Mouse (Mus musculus) heart, embryonic 14.5 days (tissue): ENCODE data around the gene Skil. TPM values are rescaled to one million over a fixed set of nuclear protein-coding genes. Genes with fewer than 3 reads are reported as not detected.
A peak's percentile ranks its signal among the peaks of the same experiment; 100 is the strongest.

Experiments
- ATAC-seq: fragments of 200-750 bp; cut with Nextera tagmentation; 2 replicates; pipeline ENCODE4 v1.8.0; 2017; ENCODE audit warnings: low read depth, moderate TSS enrichment; ENCODE audit not compliant: insufficient number of reproducible peaks, insufficient read depth, low FRiP score
- H3K27ac ChIP-seq, 2 experiments: fragments of 200-500 bp in 1 of 2; fragments of 300-500 bp in 1 of 2; sonication (generic) in 1 of 2; replicated peaks in 1 of 2; 2 replicates each; pipeline ENCODE4 v1.5.1; 2012 to 2014; ENCODE audit warnings: low read depth in 2 of 2, low read length in 2 of 2, control low read depth in 1 of 2, mild to moderate bottlenecking in 1 of 2, mixed read lengths in 1 of 2; ENCODE audit not compliant: control insufficient read depth in 1 of 2, insufficient read depth in 1 of 2
- H3K27me3 ChIP-seq: fragments of 300-500 bp; sonication (generic); 2 replicates; pipeline ENCODE4 v1.6.1; 2014; ENCODE audit warnings: mild to moderate bottlenecking, low read length, control low read depth; ENCODE audit not compliant: control insufficient read depth, insufficient read depth
- H3K36me3 ChIP-seq: fragments of 300-500 bp; sonication (generic); 2 replicates; pipeline ENCODE4 v1.6.1; 2014; ENCODE audit warnings: mild to moderate bottlenecking, control low read depth, low read length, mixed read lengths; ENCODE audit not compliant: control insufficient read depth, insufficient read depth
- H3K4me1 ChIP-seq, 2 experiments: fragments of 200-500 bp in 1 of 2; fragments of 300-500 bp in 1 of 2; sonication (generic) in 1 of 2; 2 replicates each; pipeline ENCODE4 v1.6.1; 2012 to 2014; ENCODE audit warnings: low read length in 2 of 2, control low read depth in 1 of 2, mixed read lengths in 1 of 2; ENCODE audit not compliant: control insufficient read depth in 2 of 2, insufficient read depth in 2 of 2
- H3K4me2 ChIP-seq: fragments of 300-500 bp; sonication (generic); 2 replicates; pipeline ENCODE4 v1.6.1; 2014; ENCODE audit warnings: mild to moderate bottlenecking, low read length
- H3K4me3 ChIP-seq, 2 experiments: fragments of 200-500 bp in 1 of 2; fragments of 300-500 bp in 1 of 2; sonication (generic) in 1 of 2; 2 replicates each; pipeline ENCODE4 v1.5.1; 2012 to 2014; ENCODE audit warnings: low read length in 2 of 2, mild to moderate bottlenecking in 2 of 2, control low read depth in 1 of 2, low read depth in 1 of 2, moderate library complexity in 1 of 2; ENCODE audit not compliant: control insufficient read depth in 1 of 2, insufficient read depth in 1 of 2
- H3K9ac ChIP-seq: fragments of 300-500 bp; sonication (generic); 2 replicates; pipeline ENCODE4 v1.6.1; 2014; ENCODE audit warnings: mild to moderate bottlenecking, low read length
- H3K9me3 ChIP-seq: fragments of 300-500 bp; sonication (generic); 2 replicates; pipeline ENCODE4 v1.6.1; 2016; ENCODE audit warnings: low read length, control low read depth; ENCODE audit not compliant: control insufficient read depth
- WGBS: fragments of 180-500 bp; shearing (Covaris S2); extraction: QIAGEN DNeasy Blood & Tissue Kit; methylation state at CpG from one replicate; pipeline ENCODE4 v1.1.7; 2014; 5-methylcytosine and 5-hydroxymethylcytosine counted together
- polyA plus RNA-seq: library from polyadenylated mRNA; unstranded; fragments of >200 nt; fragmentation: Nextera tagmentation; extraction: Ambion mirVana; gene quantifications from 2 replicates; pipeline ENCODE4 v1.2.1, GENCODE M21; 2014

The Skil gene
- polyA plus RNA-seq, 1 experiment from 2014 or later = 19.0 TPM

- peak overlapping the region; percentile 70 for H3K4me2 ChIP-seq
- H3K36me3 ChIP-seq = peaks cover 8% of the 10 kb centered on the region
- 0 out of 4 replicates have a peak, but pooled peaks cover 2 to 8% of the 10 kb centered on the region in 2 experiments for H3K4me1 ChIP-seq
- WGBS = 21% methylated on average over 17 of the region's 17 CpGs
- no peaks in the 10 kb centered on the region for H3K9me3 ChIP-seq
- H3K27me3 ChIP-seq = no peaks in the 10 kb centered on the region
- ATAC-seq = peak; percentile 34; the same call in 1 of the 2 replicates
- H3K9ac ChIP-seq = peak overlapping the region; percentile 73
- H3K27ac ChIP-seq = peak overlapping the region; percentile 93 to 97
- H3K4me3 ChIP-seq = peak overlapping the region; percentile 62 to 81
These were observed 38.7 kb upstream of the Skil start for GRCm38 (mm10) chr3:31056047-31056650.

DNA sequence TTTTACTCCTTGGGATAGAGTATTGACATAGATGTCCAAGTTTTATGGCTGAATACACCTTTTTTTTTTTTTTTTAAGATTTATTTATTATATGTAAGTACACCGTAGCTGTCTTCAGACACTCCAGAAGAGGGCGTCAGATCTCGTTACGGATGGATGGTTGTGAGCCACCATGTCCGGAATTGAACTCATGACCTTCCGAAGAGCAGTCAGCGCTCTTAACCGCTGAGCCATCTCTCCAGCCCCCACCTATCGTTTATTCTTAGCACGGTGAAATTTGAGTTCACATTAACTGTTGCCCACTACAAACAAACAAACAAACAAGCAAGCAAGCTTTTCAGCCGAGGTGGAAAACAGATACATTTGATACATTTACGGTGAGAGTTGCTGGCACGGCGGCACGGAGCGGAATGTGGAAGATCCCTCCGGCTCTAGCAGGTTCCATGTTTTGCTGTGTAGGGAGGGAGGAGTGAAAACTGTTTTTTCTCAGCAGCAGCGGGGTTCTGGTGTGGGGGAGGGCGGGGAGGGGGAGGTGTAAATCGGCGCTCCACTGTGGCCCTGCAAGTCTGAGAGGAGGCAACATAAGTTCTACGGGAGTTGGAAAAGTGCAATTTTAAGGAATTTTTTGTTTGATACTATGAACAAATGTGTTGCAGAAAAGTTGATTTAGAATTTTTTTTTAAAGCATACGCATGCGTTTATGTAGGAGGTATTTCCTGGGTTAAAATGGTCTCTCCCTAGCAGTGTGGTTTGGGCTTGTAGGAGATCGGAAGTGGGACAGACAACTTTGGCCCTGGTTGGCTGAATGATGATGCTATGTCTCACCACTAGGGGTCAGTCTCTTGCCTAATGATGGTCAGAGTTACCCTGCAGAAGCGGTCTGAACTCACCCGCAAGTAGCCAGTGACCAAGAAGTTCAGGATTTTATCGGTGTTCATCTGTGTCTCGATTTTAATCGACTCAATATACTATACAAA lies 37.9 kb upstream of the Skil start:
- Histone ChIP-seq H3K27me3 (no peaks in the 10 kb centered on the region), H3K4me2 (peak overlapping the region; percentile 70), H3K36me3 (peaks cover under 1% of the 10 kb centered on the region; the same call in 1 of the 2 replicates), H3K4me3 (peak overlapping the region; percentile 62 to 81), H3K4me1 (0 out of 4 replicates have a peak, but pooled peaks cover 2 to 8% of the 10 kb centered on the region in 2 experiments), H3K27ac (peak overlapping the region; percentile 93 to 97), H3K9ac (peak overlapping the region; percentile 73), H3K9me3 (no peaks in the 10 kb centered on the region)
- 1% methylated on average over 30 of the region's 30 CpGs for WGBS
- peak; percentile 84 for ATAC-seq

- H3K9ac ChIP-seq = no peak overlapping the region
- H3K4me2 ChIP-seq = no peak overlapping the region
- 0 out of 4 replicates have a peak, but pooled peaks cover 2 to 3% of the 10 kb centered on the region in 2 experiments for H3K4me1 ChIP-seq
- H3K4me3 ChIP-seq = no peak overlapping the region
- H3K27me3 ChIP-seq = no peaks in the 10 kb centered on the region
- ATAC-seq = no peak
- no peaks in the 10 kb centered on the region for H3K36me3 ChIP-seq
- H3K27ac ChIP-seq = no peak overlapping the region
- WGBS = 77% methylated on average over 8 of the region's 8 CpGs
- H3K9me3 ChIP-seq = no peaks in the 10 kb centered on the region
These were observed 34.1 kb upstream of the Skil start for GRCm38 (mm10) chr3:31060745-31061102.

DNA sequence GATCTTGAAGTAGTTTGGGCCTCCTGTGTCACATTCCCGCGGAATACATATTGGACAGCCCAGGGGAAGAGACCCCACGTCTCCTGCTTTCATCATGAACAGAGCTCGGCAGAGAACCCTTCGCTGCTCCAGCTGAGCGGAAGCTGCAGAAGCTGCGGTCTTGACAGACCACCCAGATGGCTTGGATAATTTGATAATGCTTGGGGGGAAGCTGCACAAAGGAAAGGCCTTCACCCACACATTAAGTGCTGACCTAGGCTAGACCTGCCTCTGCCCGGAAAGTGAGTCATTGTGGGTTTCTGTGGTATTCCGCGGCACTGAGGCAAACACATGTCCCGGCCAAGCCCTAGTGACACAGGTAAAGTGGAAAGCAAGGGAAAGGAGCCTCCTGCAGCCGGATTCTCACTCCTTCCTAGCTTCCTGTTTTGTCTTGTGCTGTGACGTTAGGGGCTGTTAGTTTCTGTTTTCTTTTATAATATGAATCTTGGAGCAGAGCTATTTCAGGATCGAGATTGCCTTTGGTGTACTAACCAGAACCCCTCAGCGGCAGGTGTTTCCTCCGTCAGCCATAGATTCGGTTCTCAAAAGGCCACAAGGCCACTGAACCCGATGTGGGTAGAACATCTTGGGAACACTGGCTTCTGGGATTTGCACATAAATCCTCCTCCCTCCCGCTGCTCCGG lies 33.6 kb upstream of the Skil start:
- H3K4me2 ChIP-seq = no peak overlapping the region
- no peaks in the 10 kb centered on the region for H3K36me3 ChIP-seq
- no peaks in the 10 kb centered on the region for H3K9me3 ChIP-seq
- no peak overlapping the region for H3K27ac ChIP-seq
- no peak overlapping the region for H3K4me3 ChIP-seq
- H3K27me3 ChIP-seq = no peaks in the 10 kb centered on the region
- 0 out of 4 replicates have a peak, but pooled peaks cover under 1 to 2% of the 10 kb centered on the region in 2 experiments for H3K4me1 ChIP-seq
- WGBS = 71% methylated on average over 20 of the region's 20 CpGs
- H3K9ac ChIP-seq = no peak overlapping the region
- no peak for ATAC-seq

GRCm38 (mm10) chr3:31061786-31062120 lies 33.1 kb upstream of the Skil start:
- Histone ChIP-seq H3K4me1 (no peaks in the 10 kb centered on the region), H3K27ac (no peak overlapping the region), H3K4me3 (no peak overlapping the region), H3K9me3 (no peaks in the 10 kb centered on the region), H3K36me3 (no peaks in the 10 kb centered on the region), H3K27me3 (no peaks in the 10 kb centered on the region), H3K4me2 (no peak overlapping the region), H3K9ac (no peak overlapping the region)
- WGBS = 67% methylated on average over 4 of the region's 4 CpGs
- ATAC-seq = no peak

DNA sequence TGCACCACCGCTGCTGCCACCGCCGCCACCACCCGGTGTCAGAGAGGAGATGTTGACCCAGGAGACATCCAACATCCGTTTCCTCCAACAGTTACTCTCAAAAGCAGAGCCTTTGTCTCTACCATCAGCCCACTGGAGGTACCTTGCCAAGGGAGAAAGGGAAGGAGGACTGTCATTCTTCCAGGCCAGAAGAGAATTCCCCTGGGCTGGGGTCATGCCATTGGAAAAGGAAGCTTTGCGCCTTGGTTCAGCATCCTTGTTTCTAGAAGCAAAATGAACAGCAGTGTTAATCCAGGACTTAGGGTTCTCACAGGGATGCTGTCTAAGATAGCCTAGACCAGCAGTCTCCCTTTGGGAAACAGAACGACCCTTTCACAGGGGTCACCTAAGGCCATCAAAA lies 32.5 kb upstream of the Skil start:
- no peak overlapping the region for H3K4me3 ChIP-seq
- no peaks in the 10 kb centered on the region for H3K9me3 ChIP-seq
- WGBS = 81% methylated on average over 7 of the region's 7 CpGs
- no peak overlapping the region for H3K27ac ChIP-seq
- ATAC-seq = no peak
- no peaks in the 10 kb centered on the region for H3K36me3 ChIP-seq
- H3K4me2 ChIP-seq = no peak overlapping the region
- H3K27me3 ChIP-seq = no peaks in the 10 kb centered on the region
- H3K4me1 ChIP-seq = no peaks in the 10 kb centered on the region
- H3K9ac ChIP-seq = no peak overlapping the region

DNA sequence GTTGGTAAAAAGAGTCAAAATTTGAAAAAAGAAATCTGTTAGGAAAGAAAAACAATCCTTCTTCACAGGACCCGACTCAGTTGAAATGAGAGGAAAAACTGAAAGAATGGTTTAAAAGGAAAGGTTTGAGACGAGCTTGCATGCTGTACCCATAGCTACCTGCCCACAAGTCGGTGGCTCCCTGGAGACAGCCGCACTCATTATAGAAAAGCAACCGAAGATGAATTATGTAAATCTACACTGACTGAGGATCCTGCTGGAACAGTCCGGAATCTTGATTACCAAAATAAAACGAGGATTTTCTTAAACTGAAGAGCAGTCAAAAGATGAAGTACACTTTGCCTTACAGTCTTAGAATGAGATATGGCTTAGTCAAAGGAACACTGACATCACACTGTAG lies 26.4 kb upstream of the Skil start:
- Histone ChIP-seq H3K27me3 (no peaks in the 10 kb centered on the region), H3K4me3 (no peak overlapping the region), H3K36me3 (no peaks in the 10 kb centered on the region), H3K4me1 (no peaks in the 10 kb centered on the region), H3K9ac (no peak overlapping the region), H3K4me2 (no peak overlapping the region), H3K27ac (no peak overlapping the region), H3K9me3 (no peaks in the 10 kb centered on the region)
- ATAC-seq = no peak
- 85% methylated on average over 7 of the region's 7 CpGs for WGBS
